17 mouse cellular contexts compared by ENCODE assay signal in the genomic region with DNA sequence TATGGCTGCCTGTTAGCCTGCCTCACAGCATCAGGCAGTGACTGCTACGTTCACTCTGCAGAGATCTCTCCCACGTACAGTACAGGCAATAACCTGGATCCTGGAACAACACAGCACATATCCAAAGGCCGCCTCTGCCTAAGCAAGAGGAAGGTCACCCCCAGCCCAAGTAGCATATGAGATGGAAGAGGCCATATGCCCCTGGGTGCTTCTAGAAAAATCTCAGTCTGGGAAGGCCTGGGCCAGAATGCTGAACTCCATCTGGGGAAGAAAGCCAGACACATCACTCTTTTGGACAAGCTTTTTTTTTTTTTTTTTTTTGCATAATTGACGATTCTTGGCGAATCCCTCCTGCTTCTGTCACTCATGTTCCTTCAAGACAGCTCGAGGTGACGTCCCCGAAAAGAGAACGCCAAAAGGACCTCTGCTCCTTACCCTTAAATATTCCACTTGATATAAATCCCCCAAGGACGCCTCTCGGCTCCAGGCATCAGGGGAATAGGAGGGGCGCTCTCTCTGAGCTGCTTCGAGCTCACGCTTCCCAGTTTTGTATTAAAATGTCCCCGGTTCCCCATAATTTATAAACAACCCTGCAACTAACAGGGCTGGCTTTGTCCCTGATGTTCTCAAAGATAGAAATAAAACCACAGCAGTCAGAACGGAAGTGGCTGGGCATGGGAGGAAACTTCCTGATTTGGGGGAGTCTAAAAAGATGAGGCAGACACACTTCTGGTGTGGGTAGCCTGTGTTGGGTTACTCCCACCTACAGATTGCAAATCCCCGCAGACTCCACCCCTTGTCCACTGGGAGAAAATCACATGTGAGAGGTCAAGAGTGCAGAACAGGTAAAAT.
A peak's percentile ranks its signal among the peaks of the same experiment; 100 is the strongest.
DNase-seq lines count a peak whose midpoint lies in the region; ATAC-seq and TF ChIP-seq lines count a peak whose summit lies in the region.
"Had no signal": no experiment of that assay in that cellular context is flagged by ENCODE, and none has a peak within 500 bp of the region (broad histone marks: within the 10 kb centered on the region; RNA-seq: fewer than 3 reads in every experiment).

No protein-coding gene starts in this region.

- H3K4me2 ChIP-seq in heart, embryonic 11.5 days = no peak overlapping the region
- H3K4me2 ChIP-seq in kidney, embryonic 16.5 days (replicated peaks; ENCODE audit: low read depth, low read length) = no peak overlapping the region
- H3K4me2 ChIP-seq: hindbrain, embryonic 13.5 days; midbrain, embryonic 12.5 days had no signal

- 72% methylated on average over 17 of the region's 17 CpGs for WGBS in heart, embryonic 11.5 days (ENCODE audit: insufficient replicate concordance)
- 57% methylated on average over 17 of the region's 17 CpGs for WGBS in kidney, embryonic 16.5 days

- intact Hi-C loops in left cerebral cortex, adult 2 months (cut with DNase I) = no loop called here

- H3K27ac ChIP-seq in heart, embryonic 11.5 days (ENCODE audit: low read depth, low read length) = no peak overlapping the region
- H3K27ac ChIP-seq in kidney, embryonic 16.5 days (ENCODE audit: low read length) = no peak overlapping the region
- H3K27ac ChIP-seq in left cerebral cortex, adult 2 months = no peak overlapping the region
- H3K27ac ChIP-seq: hindbrain, embryonic 13.5 days; midbrain, embryonic 12.5 days had no signal

- no peaks in the 10 kb centered on the region for H3K9me3 ChIP-seq in heart, embryonic 11.5 days (replicated peaks; ENCODE audit: control insufficient read depth, low read length)
- no peaks in the 10 kb centered on the region for H3K9me3 ChIP-seq in kidney, embryonic 16.5 days (ENCODE audit: low read length)
- H3K9me3 ChIP-seq: hindbrain, embryonic 13.5 days; midbrain, embryonic 12.5 days had no signal

- H3K36me3 ChIP-seq in heart, embryonic 11.5 days (ENCODE audit: control insufficient read depth, insufficient read depth, low read length) = no peaks in the 10 kb centered on the region
- H3K36me3 ChIP-seq in kidney, embryonic 16.5 days (ENCODE audit: insufficient read depth, low read length) = no peaks in the 10 kb centered on the region
- H3K36me3 ChIP-seq: G1E; hindbrain, embryonic 13.5 days; midbrain, embryonic 12.5 days had no signal

- H3K4me3 ChIP-seq in heart, embryonic 11.5 days (ENCODE audit: low read depth, low read length) = no peak overlapping the region
- H3K4me3 ChIP-seq in kidney, embryonic 16.5 days (ENCODE audit: low read length) = no peak overlapping the region
- H3K4me3 ChIP-seq in left cerebral cortex, adult 2 months = no peak overlapping the region
- H3K4me3 ChIP-seq: hindbrain, embryonic 13.5 days; midbrain, embryonic 12.5 days had no signal

- DNase-seq in heart, adult 11 months = peak; percentile 96
- DNase-seq in kidney, postnatal 4 days = peak; percentile 25 to 42
- DNase-seq in brain, embryonic 14.5 days (ENCODE audit: low read depth) = peak; percentile 85
- peak; percentile 24 for DNase-seq in lung, postnatal 36 days
- no peak for DNase-seq in left cerebral cortex, adult 2 months (ENCODE audit: extremely low spot score in 1 of 2, low spot score in 2 of 2)
- no peak for DNase-seq in thymus, postnatal 36 days
- DNase-seq: adrenal gland, adult 8-10 months; cerebellum, adult 2 months; gastrocnemius, postnatal 10 days; layer of hippocampus, adult 9-11 months; liver had no signal

- ATAC-seq in heart, embryonic 11.5 days (replicated peaks; ENCODE audit: insufficient number of reproducible peaks, low FRiP score, low TSS enrichment) = no peak
- no peak for ATAC-seq in kidney, embryonic 16.5 days (ENCODE audit: low FRiP score, low TSS enrichment)
- ATAC-seq: intestine, embryonic 16.5 days had no signal

- no peak overlapping the region for H3K9ac ChIP-seq in heart, embryonic 11.5 days (ENCODE audit: low read depth, low read length)
- no peak overlapping the region for H3K9ac ChIP-seq in kidney, embryonic 16.5 days (replicated peaks; ENCODE audit: low read length)
- H3K9ac ChIP-seq: hindbrain, embryonic 13.5 days; midbrain, embryonic 12.5 days had no signal

- H3K27me3 ChIP-seq in heart, embryonic 11.5 days (ENCODE audit: control insufficient read depth, insufficient read depth, low read length) = peaks cover 5% of the 10 kb centered on the region; the same call in 1 of the 2 replicates
- H3K27me3 ChIP-seq in kidney, embryonic 16.5 days (ENCODE audit: insufficient read depth, low read length) = peaks cover 8% of the 10 kb centered on the region; the same call in 1 of the 2 replicates

- no peak for TF ChIP-seq POLR2A in brain, embryonic 14.5 days (IDR thresholded peaks at IDR 0.05; ENCODE audit: borderline replicate concordance, extremely low read depth, insufficient read depth, insufficient read length, poor library complexity, severe bottlenecking)

- TF ChIP-seq CTCF in brain, embryonic 14.5 days (IDR thresholded peaks at IDR 0.05; ENCODE audit: borderline replicate concordance, extremely low read depth, insufficient read depth, insufficient read length) = no peak
- no peak for TF ChIP-seq CTCF in left cerebral cortex, adult 2 months (IDR thresholded peaks at IDR 0.05)

- no peaks in the 10 kb centered on the region for H3K4me1 ChIP-seq in heart, embryonic 11.5 days (ENCODE audit: control insufficient read depth, insufficient read depth, low read length)
- H3K4me1 ChIP-seq in kidney, embryonic 16.5 days (ENCODE audit: insufficient read depth, low read length) = 0 out of 2 replicates have a peak, but pooled peaks cover 4% of the 10 kb centered on the region

Comparison
In these comparisons a context has a peak if more than half of its experiments do, and no peak if none do; other contexts are left out.
1. DNase-seq: peak in heart, adult 11 months (single experiment), kidney, postnatal 4 days (2 of 2), brain, embryonic 14.5 days (single experiment) and lung, postnatal 36 days (single experiment); none in left cerebral cortex, adult 2 months (0 of 2) and thymus, postnatal 36 days (0 of 2).